Comparison of ENCODE assay signal across 16 mouse cellular contexts in genomic region chr5:107182721-107183120, GRCm38 (mm10).
"Had no signal": no experiment of that assay in that cellular context is flagged by ENCODE, and none has a peak within 500 bp of the region (broad histone marks: within the 10 kb centered on the region; RNA-seq: fewer than 3 reads in every experiment).

No protein-coding gene starts in this region.

- H3K27ac ChIP-seq: left cerebral cortex, adult 2 months; liver, embryonic 14.5 days; stomach, postnatal 0 days had no signal

- H3K36me3 ChIP-seq: kidney, embryonic 15.5 days had no signal

- H3K4me3 ChIP-seq: kidney, embryonic 15.5 days; left cerebral cortex, adult 2 months; megakaryocyte, embryonic 14.5 days had no signal

- H3K27me3 ChIP-seq: kidney, embryonic 15.5 days had no signal

- H3K9me3 ChIP-seq: kidney, embryonic 15.5 days; megakaryocyte, embryonic 14.5 days had no signal

- ATAC-seq: liver, postnatal 0 days had no signal

- DNase-seq: kidney, adult 11 months; kidney, adult 8-10 months; kidney, postnatal 10 days; kidney, postnatal 36 days; layer of hippocampus, postnatal 36 days; liver, postnatal 0 days; lung, embryonic 14.5 days; lung, postnatal 36 days; midbrain, embryonic 14.5 days; thymus, adult 18-20 months; thymus, postnatal 36 days had no signal
